Mouse (Mus musculus) liver, embryonic 14.5 days (tissue): ENCODE data around the gene Gsn. TPM values are rescaled to one million over a fixed set of nuclear protein-coding genes. Genes with fewer than 3 reads are reported as not detected.

Source experiments
- ATAC-seq: fragments of 200-750 bp; cut with Nextera tagmentation; 2 replicates; pipeline ENCODE4 v1.8.0; 2017; ENCODE audit warnings: moderate number of reproducible peaks, mild to moderate bottlenecking, moderate library complexity; ENCODE audit not compliant: insufficient read depth
- DNase-seq, 3 experiments: peaks; one replicate each; pipeline ENCODE4 v3.0.0-alpha.2; 2012 to 2013; ENCODE audit warnings: low read depth in 3 of 3, low spot score in 3 of 3
- H3K27ac ChIP-seq: fragments of 300-500 bp; sonication (generic); 2 replicates; pipeline ENCODE4 v1.5.1; 2014; ENCODE audit warnings: moderate library complexity, mild to moderate bottlenecking, control low read depth, inconsistent platforms
- H3K27me3 ChIP-seq: fragments of 300-500 bp; sonication (generic); 2 replicates; pipeline ENCODE4 v1.6.1; 2014; ENCODE audit warnings: mild to moderate bottlenecking, low read length, moderate library complexity; ENCODE audit not compliant: control insufficient read depth, insufficient read depth
- H3K36me3 ChIP-seq: fragments of 300-500 bp; sonication (generic); replicated peaks from 2 replicates; pipeline ENCODE4 v1.6.1; 2014; ENCODE audit warnings: low read depth; ENCODE audit not compliant: control insufficient read depth, insufficient read depth
- H3K4me1 ChIP-seq, 2 experiments: fragments of 200-500 bp in 1 of 2; fragments of 300-500 bp in 1 of 2; sonication (generic) in 1 of 2; replicated peaks; 2 replicates each; pipeline ENCODE4 v1.6.1; 2012 to 2014; ENCODE audit warnings: antibody characterized with exemption in 1 of 2, inconsistent platforms in 1 of 2, low read length in 1 of 2; ENCODE audit not compliant: control insufficient read depth in 2 of 2, insufficient read depth in 2 of 2
- H3K4me2 ChIP-seq: fragments of 300-500 bp; sonication (generic); 2 replicates; pipeline ENCODE4 v1.6.1; 2014; ENCODE audit warnings: low read depth, mild to moderate bottlenecking, control low read depth, moderate library complexity
- H3K4me3 ChIP-seq, 2 experiments: fragments of 200-500 bp in 1 of 2; fragments of 300-500 bp in 1 of 2; sonication (generic) in 1 of 2; 2 replicates each; pipeline ENCODE4 v1.5.1; 2012 to 2014; ENCODE audit warnings: low read depth in 2 of 2, low read length in 2 of 2, mild to moderate bottlenecking in 2 of 2, control low read depth in 1 of 2, inconsistent platforms in 1 of 2, moderate library complexity in 1 of 2; ENCODE audit not compliant: insufficient read depth in 1 of 2
- H3K9ac ChIP-seq: fragments of 300-500 bp; sonication (generic); replicated peaks from 2 replicates; pipeline ENCODE4 v1.6.1; 2014; ENCODE audit warnings: mild to moderate bottlenecking, control low read depth, moderate library complexity
- H3K9me3 ChIP-seq: fragments of 300-500 bp; sonication (generic); 2 replicates; pipeline ENCODE4 v1.6.1; 2016; ENCODE audit warnings: low read length, mixed read lengths; ENCODE audit not compliant: control insufficient read depth
- CTCF ChIP-seq: IDR thresholded peaks from 2 replicates; pipeline ENCODE4 v1.5.1; 2016; ENCODE audit warnings: antibody characterized with exemption, low read depth, control low read depth
- EP300 ChIP-seq: IDR thresholded peaks from 2 replicates; pipeline ENCODE4 v1.6.1; 2016; ENCODE audit warnings: antibody characterized with exemption, low read depth
- WGBS: fragments of 180-500 bp; shearing (Covaris S2); extraction: QIAGEN DNeasy Blood & Tissue Kit; methylation state at CpG from one replicate; pipeline ENCODE4 v1.1.7; 2014; ENCODE audit not compliant: insufficient replicate concordance; 5-methylcytosine and 5-hydroxymethylcytosine counted together
- polyA plus RNA-seq, 2 experiments: library from polyadenylated mRNA; depleted of rRNA in 1 of 2; stranded (reverse) in 1 of 2; unstranded in 1 of 2; fragments of >200 nt; fragmentation: Nextera tagmentation in 1 of 2; extraction: Ambion mirVana in 1 of 2; gene quantifications; 2 replicates each; pipeline versions ENCODE4 v1.2.1 to v1.2.3; 2012 to 2014

The Gsn gene
- polyA plus RNA-seq, 2 experiments = 81.0 to 83.0 TPM

DNA sequence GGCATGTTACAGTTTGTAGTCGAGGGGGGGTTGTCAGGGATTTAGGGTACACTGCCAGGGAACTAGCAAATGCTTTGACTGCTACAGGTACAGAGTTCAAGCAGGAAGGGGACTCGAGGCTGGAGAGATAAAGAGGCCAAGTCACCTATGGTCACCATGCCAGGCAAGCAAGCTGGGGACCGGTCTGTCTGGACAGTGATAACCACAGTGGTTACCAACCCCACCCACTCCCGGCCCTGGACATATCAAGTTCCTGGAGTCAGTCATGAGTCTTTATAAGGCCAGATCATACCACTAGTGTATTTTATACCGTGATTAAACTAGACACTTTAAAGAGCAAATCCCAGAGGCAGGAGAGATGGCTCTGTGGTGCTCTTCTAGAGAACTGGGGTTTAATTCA lies 8.4 kb upstream of the Gsn start:
- WGBS = 20% methylated on average over 5 of the region's 5 CpGs
- TF ChIP-seq EP300 (no peak), CTCF (no peak)
- no peak overlapping the region for H3K27ac ChIP-seq
- H3K9me3 ChIP-seq = no peaks in the 10 kb centered on the region
- H3K36me3 ChIP-seq = no peaks in the 10 kb centered on the region
- no peak overlapping the region for H3K9ac ChIP-seq
- DNase-seq (no peak), ATAC-seq (no peak)
- H3K4me2 ChIP-seq = no peak overlapping the region
- peaks cover 0 to 5% of the 10 kb centered on the region in 2 experiments; a peak in 2 of 4 replicates for H3K4me1 ChIP-seq
- no peak overlapping the region for H3K4me3 ChIP-seq
- H3K27me3 ChIP-seq = no peaks in the 10 kb centered on the region

GRCm38 (mm10) chr2:35252733-35253132 lies 3.4 kb upstream of the Gsn start:
- Histone ChIP-seq H3K4me3 (no peak overlapping the region), H3K9ac (no peak overlapping the region), H3K27ac (no peak overlapping the region), H3K27me3 (peaks cover 14% of the 10 kb centered on the region), H3K4me2 (no peak overlapping the region), H3K4me1 (peaks cover 5 to 11% of the 10 kb centered on the region in 2 experiments; a peak in 2 of 4 replicates), H3K9me3 (no peaks in the 10 kb centered on the region), H3K36me3 (no peaks in the 10 kb centered on the region)
- 27% methylated on average over 6 of the region's 6 CpGs for WGBS
- DNase-seq (no peak), ATAC-seq (no peak)
- TF ChIP-seq EP300 (no peak), CTCF (no peak)

- peaks cover 17% of the 10 kb centered on the region for H3K27me3 ChIP-seq
- no peak for DNase-seq
- WGBS = 38% methylated on average over 4 of the region's 4 CpGs
- H3K27ac ChIP-seq = no peak overlapping the region
- no peak for ATAC-seq
- TF ChIP-seq CTCF (no peak), EP300 (no peak)
- H3K9me3 ChIP-seq = no peaks in the 10 kb centered on the region
- H3K4me3 ChIP-seq = no peak overlapping the region
- H3K9ac ChIP-seq = no peak overlapping the region
- H3K4me1 ChIP-seq = peaks cover 5 to 11% of the 10 kb centered on the region in 2 experiments; a peak in 2 of 4 replicates
- H3K4me2 ChIP-seq = no peak overlapping the region
- H3K36me3 ChIP-seq = no peaks in the 10 kb centered on the region
Measured at GRCm38 (mm10) chr2:35253751-35254150, 2.4 kb upstream of the Gsn start.

DNA sequence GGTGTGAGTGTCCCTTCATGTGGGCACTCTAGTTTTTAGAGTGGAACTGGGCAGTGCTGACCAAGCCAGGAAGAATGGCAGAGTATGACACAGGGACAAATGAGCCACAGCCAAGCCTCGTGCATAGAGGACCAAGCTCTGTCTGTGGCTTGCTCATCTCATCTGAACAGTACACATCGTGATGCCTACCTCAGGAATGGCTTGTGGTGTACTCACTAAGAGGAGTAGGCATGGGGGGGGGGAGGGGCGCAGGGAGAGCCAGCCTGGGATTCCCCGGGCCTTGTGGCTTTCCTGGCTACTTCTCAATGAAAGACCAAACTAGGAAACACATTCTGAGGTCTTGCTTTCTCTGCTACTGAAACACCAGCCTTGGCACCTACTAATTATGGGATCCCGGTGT lies 1.2 kb upstream of the Gsn start:
- Histone ChIP-seq H3K36me3 (no peaks in the 10 kb centered on the region), H3K4me3 (no peak overlapping the region), H3K4me1 (peaks cover 5 to 14% of the 10 kb centered on the region in 2 experiments; a peak in 2 of 4 replicates), H3K9me3 (no peaks in the 10 kb centered on the region), H3K4me2 (no peak overlapping the region), H3K27me3 (peaks cover 17% of the 10 kb centered on the region), H3K9ac (no peak overlapping the region), H3K27ac (no peak overlapping the region)
- DNase-seq (no peak), ATAC-seq (no peak)
- no peak for TF ChIP-seq CTCF
- no peak for TF ChIP-seq EP300
- 52% methylated on average over 5 of the region's 5 CpGs for WGBS

- Histone ChIP-seq H3K4me2 (no peak overlapping the region), H3K9ac (no peak overlapping the region), H3K36me3 (no peaks in the 10 kb centered on the region), H3K4me1 (peaks cover 5 to 14% of the 10 kb centered on the region in 2 experiments; a peak in 2 of 4 replicates), H3K27ac (no peak overlapping the region), H3K27me3 (peaks cover 17% of the 10 kb centered on the region), H3K4me3 (no peak overlapping the region), H3K9me3 (no peaks in the 10 kb centered on the region)
- no peak for TF ChIP-seq EP300
- no peak for TF ChIP-seq CTCF
- DNase-seq = no peak
- ATAC-seq = no peak
- WGBS = 61% methylated on average over 7 of the region's 7 CpGs
Measured at GRCm38 (mm10) chr2:35255462-35255861, 718 bp upstream of the Gsn start.
